Mouse (Mus musculus) liver, embryonic 16.5 days (tissue): Measurements from ENCODE around the gene Asphd1. TPM values are rescaled to one million over a fixed set of nuclear protein-coding genes. Genes with fewer than 3 reads are reported as not detected.

Experiments used
- polyA plus RNA-seq: library from polyadenylated mRNA; unstranded; fragments of >200 nt; fragmentation: Nextera tagmentation; extraction: Ambion mirVana; gene quantifications from 2 replicates; pipeline ENCODE4 v1.2.1, GENCODE M21; 2015

Gene Asphd1
- polyA plus RNA-seq, 1 experiment from 2014 or later, result not detected

Other genes with a start within 250 kb of the Asphd1 start
- 98.9 and 105 TPM in 2 replicates for gene Coro1a, start 241.8 kb downstream of the Asphd1 start, polyA plus RNA-seq
- 19.6 and 22.3 TPM in 2 replicates for gene Mapk3, start 190.0 kb downstream of the Asphd1 start, polyA plus RNA-seq
- gene Gdpd3, start 183.2 kb downstream of the Asphd1 start, polyA plus RNA-seq, result 0.36 and 0.55 TPM in 2 replicates
- 102 and 119 TPM in 2 replicates for gene Ypel3, start 172.6 kb downstream of the Asphd1 start, polyA plus RNA-seq
- gene Tbx6, start 168.1 kb downstream of the Asphd1 start, polyA plus RNA-seq, result 0.90 and 1.3 TPM in 2 replicates
- gene Ppp4c, start 157.1 kb downstream of the Asphd1 start, polyA plus RNA-seq, result 82.2 and 91.1 TPM in 2 replicates
- not detected in 2 replicates for gene Fam57b, start 151.9 kb downstream of the Asphd1 start, polyA plus RNA-seq
- gene 4930451I11Rik, start 117.9 kb downstream of the Asphd1 start, polyA plus RNA-seq, result not detected in 2 replicates
- not detected in 2 replicates for gene Doc2a, start 102.2 kb downstream of the Asphd1 start, polyA plus RNA-seq
- 10.0 and 10.8 TPM in 2 replicates for gene Hirip3, start 87.6 kb downstream of the Asphd1 start, polyA plus RNA-seq
- 25.7 and 26.6 TPM in 2 replicates for gene Ino80e, start 87.2 kb downstream of the Asphd1 start, polyA plus RNA-seq
- 11.7 and 13.2 TPM in 2 replicates for gene Taok2, start 64.9 kb downstream of the Asphd1 start, polyA plus RNA-seq
- gene Tmem219, start 26.7 kb downstream of the Asphd1 start, polyA plus RNA-seq, result 18.7 and 20.0 TPM in 2 replicates
- gene Kctd13, start 20.7 kb downstream of the Asphd1 start, polyA plus RNA-seq, result 3.2 and 3.8 TPM in 2 replicates
- gene Sez6l2, start 981 bp upstream of the Asphd1 start, polyA plus RNA-seq, result 0.15 and 0.19 TPM in 2 replicates
- 39.5 and 42.6 TPM in 2 replicates for gene Cdipt, start 26.3 kb upstream of the Asphd1 start, polyA plus RNA-seq
- 0.30 and 0.74 TPM in 2 replicates for gene Cdiptos, start 26.5 kb upstream of the Asphd1 start, polyA plus RNA-seq
- 7.7 and 8.9 TPM in 2 replicates for gene Mvp, start 65.0 kb upstream of the Asphd1 start, polyA plus RNA-seq
- gene Pagr1b, start 66.9 kb upstream of the Asphd1 start, polyA plus RNA-seq, result not detected in 2 replicates
- gene Pagr1a, start 67.8 kb upstream of the Asphd1 start, polyA plus RNA-seq, result 17.2 and 24.3 TPM in 2 replicates
- gene Gm42742, start 71.5 kb upstream of the Asphd1 start, polyA plus RNA-seq, result 10.7 and 17.7 TPM in 2 replicates
- gene Prrt2, start 71.6 kb upstream of the Asphd1 start, polyA plus RNA-seq, result 0.24 and 0.67 TPM in 2 replicates
- gene Maz, start 77.5 kb upstream of the Asphd1 start, polyA plus RNA-seq, result 19.5 and 20.9 TPM in 2 replicates
- 102 and 103 TPM in 2 replicates for gene Kif22, start 92.9 kb upstream of the Asphd1 start, polyA plus RNA-seq
- gene Zg16, start 137.7 kb upstream of the Asphd1 start, polyA plus RNA-seq, result 0.58 TPM in 1 of 2 replicates, not detected in the other
- gene AI467606, start 141.8 kb upstream of the Asphd1 start, polyA plus RNA-seq, result 8.1 and 8.7 TPM in 2 replicates
- gene Qprt, start 172.6 kb upstream of the Asphd1 start, polyA plus RNA-seq, result 74.1 and 76.6 TPM in 2 replicates
- gene Spn, start 188.2 kb upstream of the Asphd1 start, polyA plus RNA-seq, result 5.5 and 6.3 TPM in 2 replicates
- gene Cd2bp2, start 246.5 kb upstream of the Asphd1 start, polyA plus RNA-seq, result 17.4 and 18.1 TPM in 2 replicates